Mouse (Mus musculus) CH12.LX (cell line): ENCODE data around the gene Hes5. TPM values are rescaled to one million over a fixed set of nuclear protein-coding genes. Genes with fewer than 3 reads are reported as not detected.

ENCODE experiments used
- DNase-seq: peaks from one replicate; pipeline ENCODE4 v3.0.0-alpha.2; 2013; ENCODE audit errors: extremely low read depth
- H3K27ac ChIP-seq: 2 replicates; pipeline ENCODE4 v1.5.1; 2012; ENCODE audit warnings: low read depth, mild to moderate bottlenecking, control low read depth, moderate library complexity; ENCODE audit not compliant: insufficient read depth
- H3K27me3 ChIP-seq: replicated peaks from 2 replicates; pipeline ENCODE3; 2012; ENCODE audit warnings: inconsistent platforms
- H3K36me3 ChIP-seq, 2 experiments: replicated peaks in 1 of 2; 2 replicates each; pipeline versions ENCODE3 to v1.6.1; 2012; ENCODE audit warnings: inconsistent platforms in 1 of 2, low read length in 1 of 2, mild to moderate bottlenecking in 1 of 2, mixed read lengths in 1 of 2, moderate library complexity in 1 of 2; ENCODE audit not compliant: control insufficient read depth in 1 of 2, insufficient read depth in 1 of 2
- H3K4me1 ChIP-seq, 2 experiments: 2 replicates each; pipeline ENCODE4 v1.6.1; 2012; ENCODE audit warnings: inconsistent platforms in 1 of 2, moderate library complexity in 1 of 2; ENCODE audit not compliant: insufficient read depth in 2 of 2, control insufficient read depth in 1 of 2
- H3K4me2 ChIP-seq: 2 replicates; pipeline ENCODE4 v1.6.1; 2012; ENCODE audit warnings: low read depth, mild to moderate bottlenecking, control low read depth; ENCODE audit not compliant: poor library complexity, insufficient read depth, severe bottlenecking
- H3K4me3 ChIP-seq, 3 experiments: fragments of 150-350 bp in 1 of 3; sonication (generic) in 1 of 3; replicated peaks in 1 of 3; 2 replicates each; pipeline versions ENCODE3 to v1.5.1; 2011 to 2012; ENCODE audit warnings: low read depth in 2 of 3, low read length in 2 of 3, mild to moderate bottlenecking in 2 of 3, moderate library complexity in 2 of 3, control low read depth in 1 of 3, improper control_type of control experiment in 1 of 3, inconsistent platforms in 1 of 3, mixed read lengths in 1 of 3; ENCODE audit not compliant: poor library complexity in 1 of 3
- H3K79me2 ChIP-seq: replicated peaks from 2 replicates; pipeline ENCODE4 v1.6.1; 2012; ENCODE audit warnings: mild to moderate bottlenecking, moderate library complexity; ENCODE audit not compliant: control insufficient read depth, poor library complexity, insufficient read depth, severe bottlenecking; ENCODE audit errors: extremely low read depth
- H3K9ac ChIP-seq: 2 replicates; pipeline ENCODE4 v1.6.1; 2012; ENCODE audit warnings: low read depth, mild to moderate bottlenecking, control low read depth, moderate library complexity; ENCODE audit not compliant: insufficient read depth
- H3K9me3 ChIP-seq: replicated peaks from 2 replicates; pipeline ENCODE3; 2012; ENCODE audit warnings: low read length, inconsistent platforms, mixed read lengths
- CHD1 ChIP-seq: IDR thresholded peaks from 2 replicates; pipeline ENCODE4 v1.6.1; 2012; ENCODE audit warnings: low read depth, low read length, improper control_type of control experiment, inconsistent platforms
- CTCF ChIP-seq, 2 experiments: IDR thresholded peaks in 1 of 2; conservative IDR thresholded peaks in 1 of 2; 2 replicates each; pipeline ENCODE4 v1.5.1; 2011 to 2012; ENCODE audit warnings: low read depth in 2 of 2, low read length in 2 of 2, improper control_type of control experiment in 1 of 2, inconsistent platforms in 1 of 2, mild to moderate bottlenecking in 1 of 2, moderate library complexity in 1 of 2
- ETS1 ChIP-seq: conservative IDR thresholded peaks from 2 replicates; pipeline ENCODE4 v1.6.1; 2012; ENCODE audit warnings: low read depth, mild to moderate bottlenecking, inconsistent platforms, low read length, improper control_type of control experiment, moderate library complexity
- HCFC1 ChIP-seq: IDR thresholded peaks from 2 replicates; pipeline ENCODE4 v1.6.1; 2012; ENCODE audit warnings: low read depth, mild to moderate bottlenecking, inconsistent platforms, low read length, improper control_type of control experiment
- JUN ChIP-seq: IDR thresholded peaks from 2 replicates; pipeline ENCODE4 v1.6.1; 2011; ENCODE audit warnings: low read depth, mild to moderate bottlenecking, low read length, improper control_type of control experiment, moderate library complexity; ENCODE audit not compliant: insufficient read depth
- JUND ChIP-seq: conservative IDR thresholded peaks from 2 replicates; pipeline ENCODE4 v1.6.1; 2011; ENCODE audit warnings: low read depth, low read length, improper control_type of control experiment
- MAFK ChIP-seq: IDR thresholded peaks from 2 replicates; pipeline ENCODE4 v1.6.1; 2011; ENCODE audit warnings: low read length, improper control_type of control experiment; ENCODE audit not compliant: insufficient replicate concordance
- MAZ ChIP-seq: IDR thresholded peaks from 2 replicates; pipeline ENCODE4 v1.6.1; 2012; ENCODE audit warnings: low read depth, mild to moderate bottlenecking, inconsistent platforms, low read length, improper control_type of control experiment, moderate library complexity
- MEF2A ChIP-seq: IDR thresholded peaks from 2 replicates; pipeline ENCODE4 v1.6.1; 2014; ENCODE audit warnings: low read depth, mild to moderate bottlenecking, inconsistent platforms, low read length, improper control_type of control experiment, borderline replicate concordance
- NELFE ChIP-seq: IDR thresholded peaks from 2 replicates; pipeline ENCODE4 v1.6.1; 2011; ENCODE audit warnings: low read depth, low read length, improper control_type of control experiment
- NRF1 ChIP-seq: IDR thresholded peaks from 2 replicates; pipeline ENCODE4 v1.6.1; 2014; ENCODE audit warnings: low read depth, mild to moderate bottlenecking, inconsistent platforms, low read length, improper control_type of control experiment, moderate library complexity
- PAX5 ChIP-seq: IDR thresholded peaks from 2 replicates; pipeline ENCODE4 v1.6.1; 2012; ENCODE audit warnings: low read length, inconsistent platforms, mixed read lengths
- POLR2A ChIP-seq: IDR thresholded peaks from 2 replicates; pipeline ENCODE4 v1.6.1; 2011; ENCODE audit warnings: low read depth, mild to moderate bottlenecking, improper control_type of control experiment, low read length
- POLR2AphosphoS2 ChIP-seq: IDR thresholded peaks from 2 replicates; pipeline ENCODE4 v1.6.1; 2011; ENCODE audit warnings: low read depth, low read length, improper control_type of control experiment
- SMC3 ChIP-seq: IDR thresholded peaks from 2 replicates; pipeline ENCODE4 v1.6.1; 2011; ENCODE audit warnings: low read depth, low read length, improper control_type of control experiment
- TBP ChIP-seq: conservative IDR thresholded peaks from 2 replicates; pipeline ENCODE4 v1.6.1; 2011; ENCODE audit warnings: low read depth, low read length, improper control_type of control experiment
- TCF12 ChIP-seq: IDR thresholded peaks from 2 replicates; pipeline ENCODE4 v1.6.1; 2014; ENCODE audit warnings: low read depth, mild to moderate bottlenecking, inconsistent platforms, low read length, improper control_type of control experiment
- USF1 ChIP-seq: IDR thresholded peaks from 2 replicates; pipeline ENCODE4 v1.6.1; 2014; ENCODE audit warnings: low read depth, mild to moderate bottlenecking, inconsistent platforms, low read length, improper control_type of control experiment
- dilution Hi-C: fragments of 300-500 bp; cut with MboI; formaldehyde crosslinking; loops from 2 replicates; pipeline ENCODE4 v1.14.3; 2020; ENCODE audit warnings: low sequenced_read_pairs; ENCODE audit not compliant: extremely low pct_unique_long_range_greater_than_20kb, extremely low pct_ligation_motif_present
- in situ Hi-C: fragments of 300-500 bp; cut with MboI; formaldehyde crosslinking; loops from 3 replicates; pipeline ENCODE4 v1.14.3; 2019; ENCODE audit warnings: low sequenced_read_pairs, low pct_ligation_motif_present, low pct_unique_long_range_greater_than_20kb, mixed read lengths
- polyA plus RNA-seq: library from polyadenylated mRNA; unstranded; fragments of >175 nt; gene quantifications from 2 replicates; pipeline ENCODE4 v1.2.1, GENCODE M21; 2012; ENCODE audit warnings: low read depth; ENCODE audit not compliant: insufficient read length
- total RNA-seq, 2 experiments: library from RNA; depleted of rRNA; stranded (reverse); fragments of 300-350 nt in 1 of 2; fragments of >200 nt in 1 of 2; gene quantifications; 2 replicates each; pipeline ENCODE4 v1.2.3; 2012 to 2014

The Hes5 gene
- total and polyA plus RNA-seq, 3 experiments = 1.7 to 6.8 (median 2.1) TPM

- TF ChIP-seq SMC3 (no peak), POLR2A (peak; percentile 49; the same call in 1 of the 2 replicates), TBP (no peak), JUND (no peak), USF1 (no peak), CTCF (conservative IDR thresholded peaks at IDR 0.05 in 1 of 2, IDR thresholded peaks at IDR 0.05 in 1 of 2; ENCODE audit: low read depth in 2 of 2, low read length in 2 of 2) (no peak), HCFC1 (no peak), MAFK (0 out of 2 replicates have a peak, but pooled peaks have one; percentile 14), PAX5 (no peak), MEF2A (peak; percentile 51; the same call in 1 of the 2 replicates), NELFE (peak; percentile 36; the same call in 1 of the 2 replicates)
Measured at GRCm38 (mm10) chr4:154961911-154962310, 1.2 kb downstream of the Hes5 start (continued).

- H3K9me3 ChIP-seq = no peaks in the 10 kb centered on the region
- no peak overlapping the region for H3K4me2 ChIP-seq
- no peak overlapping the region for H3K27ac ChIP-seq
- in situ Hi-C loops (loop anchor here (25.0 kb wide), 1 partner anchor 275 kb away; the partner anchor contains the start of gene Faap20), dilution Hi-C loops (no loop called here)
- peaks cover 3 to 21% of the 10 kb centered on the region in 2 experiments for H3K36me3 ChIP-seq
- TF ChIP-seq USF1 (no peak), POLR2AphosphoS2 (no peak)
- no peak overlapping the region for H3K9ac ChIP-seq
- H3K4me1 ChIP-seq = peaks cover 24 to 61% of the 10 kb centered on the region in 2 experiments
- no peak overlapping the region for H3K4me3 ChIP-seq
- DNase-seq = no peak
- H3K79me2 ChIP-seq = peaks cover 35% of the 10 kb centered on the region
- peaks cover 50% of the 10 kb centered on the region for H3K27me3 ChIP-seq
Measured at GRCm38 (mm10) chr4:154962683-154963082, 2.0 kb downstream of the Hes5 start.

GRCm38 (mm10) chr4:154963190-154963836, 2.6 kb downstream of the Hes5 start:
- no peak overlapping the region for H3K27ac ChIP-seq
- H3K9ac ChIP-seq = no peak overlapping the region
- H3K4me2 ChIP-seq = peak overlapping the region; percentile 41; the same call in 1 of the 2 replicates
- peaks cover 45% of the 10 kb centered on the region for H3K27me3 ChIP-seq
- peak overlapping the region in 2 of 3 experiments; percentile 63 to 94 for H3K4me3 ChIP-seq
- H3K9me3 ChIP-seq = no peaks in the 10 kb centered on the region
- H3K79me2 ChIP-seq = peaks cover 41% of the 10 kb centered on the region
- no peak for DNase-seq
- dilution Hi-C loops (no loop called here), in situ Hi-C loops (loop anchor here (25.0 kb wide), 1 partner anchor 274 kb away; the partner anchor contains the start of gene Faap20)
- peaks cover 4 to 27% of the 10 kb centered on the region in 2 experiments for H3K36me3 ChIP-seq
- TF ChIP-seq MEF2A = no peak
- no peak for TF ChIP-seq POLR2AphosphoS2
- TF ChIP-seq CHD1 = no peak
- TF ChIP-seq ETS1 = no peak
- TF ChIP-seq NRF1 = no peak
- TF ChIP-seq JUN = no peak
- no peak for TF ChIP-seq MAZ
- no peak for TF ChIP-seq TCF12
- H3K4me1 ChIP-seq = peaks cover 24 to 63% of the 10 kb centered on the region in 2 experiments
